Mouse (Mus musculus) spleen, adult 12 weeks (tissue): ENCODE results near the gene Rem2.

ENCODE experiments used
- DNase-seq: peaks from one replicate; pipeline ENCODE4 v3.0.0; 2022; ENCODE audit warnings: low spot score

Rem2 gene

DNA sequence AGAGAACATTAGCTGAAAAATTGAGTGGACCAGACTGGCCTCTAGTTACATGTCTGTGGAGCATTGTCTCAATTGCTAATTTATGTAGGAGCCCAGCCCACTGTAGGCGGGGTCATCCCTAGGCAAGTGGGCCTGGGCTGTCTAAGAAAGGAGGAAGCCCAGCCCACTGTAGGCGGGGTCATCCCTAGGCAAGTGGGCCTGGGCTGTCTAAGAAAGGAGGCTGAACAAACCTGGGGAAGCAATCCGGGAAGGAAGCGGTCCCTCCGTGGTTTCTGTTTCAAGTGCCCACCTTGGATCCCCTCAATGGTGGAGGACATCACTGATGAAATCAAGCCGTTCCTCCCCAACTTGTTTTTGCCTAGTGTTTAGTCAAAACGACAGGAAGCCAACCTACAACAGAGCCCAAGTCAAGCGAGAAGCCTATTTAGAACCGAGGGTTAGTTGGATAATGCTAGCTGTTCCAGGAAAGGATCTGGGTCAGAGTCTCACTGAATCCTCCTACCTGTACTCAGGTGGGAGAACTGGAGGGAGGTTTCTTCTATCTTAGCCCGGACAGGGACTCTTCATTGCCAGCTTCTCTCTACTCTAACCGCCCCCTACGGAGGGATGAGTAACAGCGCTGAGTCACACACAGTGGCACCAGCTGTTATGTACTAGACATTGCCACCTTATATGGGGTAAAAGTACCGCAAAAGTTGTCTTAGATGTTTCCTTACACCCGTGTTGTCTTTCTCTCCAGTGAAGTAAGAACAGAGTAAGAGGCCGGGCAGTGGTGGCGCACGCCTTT, 16.6 kb downstream of the Rem2 start:
- DNase-seq = no peak

DNA sequence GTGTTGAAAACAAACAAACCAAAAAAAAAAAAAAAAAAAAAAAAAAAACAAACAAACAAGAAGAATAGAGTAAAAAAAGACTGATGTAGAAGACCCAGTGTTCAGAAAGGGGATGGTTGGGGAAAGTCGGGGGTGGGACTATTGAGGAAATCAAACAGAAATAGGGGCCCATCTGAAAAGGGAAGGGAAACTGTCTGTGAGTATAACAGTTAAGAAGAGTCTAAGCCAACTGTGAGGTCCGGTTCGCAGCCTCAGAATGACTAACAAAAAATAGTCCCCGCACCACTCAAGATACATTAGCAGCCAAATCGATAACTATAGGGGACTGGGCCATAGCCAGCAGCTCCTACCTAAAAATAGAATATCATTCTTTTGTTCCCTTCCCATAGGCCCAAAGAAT, 17.3 kb downstream of the Rem2 start:
- DNase-seq = no peak

GRCm38 (mm10) chr14:54494234-54494633, 18.3 kb downstream of the Rem2 start:
- DNase-seq = peak; percentile 58

DNA sequence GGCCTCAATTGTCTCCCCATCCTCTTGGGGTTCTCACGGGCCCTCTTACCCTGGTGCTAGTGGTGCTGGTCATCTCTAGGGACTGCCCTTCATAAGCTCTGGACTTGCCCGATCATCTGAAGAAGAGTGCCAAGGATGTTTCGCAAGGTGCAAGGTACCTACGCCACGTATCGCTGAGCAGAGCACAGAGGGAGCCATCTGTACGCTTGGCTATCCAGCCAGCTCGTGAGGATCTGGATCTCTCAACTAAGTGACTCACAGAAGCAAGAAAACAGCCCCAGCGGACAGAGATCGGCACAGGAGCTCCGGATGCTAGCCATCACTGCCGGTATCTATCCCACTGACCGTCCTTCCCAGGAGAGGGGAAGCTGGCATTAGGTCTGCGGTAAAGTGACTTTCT, 20.8 kb downstream of the Rem2 start:
- no peak for DNase-seq

DNA sequence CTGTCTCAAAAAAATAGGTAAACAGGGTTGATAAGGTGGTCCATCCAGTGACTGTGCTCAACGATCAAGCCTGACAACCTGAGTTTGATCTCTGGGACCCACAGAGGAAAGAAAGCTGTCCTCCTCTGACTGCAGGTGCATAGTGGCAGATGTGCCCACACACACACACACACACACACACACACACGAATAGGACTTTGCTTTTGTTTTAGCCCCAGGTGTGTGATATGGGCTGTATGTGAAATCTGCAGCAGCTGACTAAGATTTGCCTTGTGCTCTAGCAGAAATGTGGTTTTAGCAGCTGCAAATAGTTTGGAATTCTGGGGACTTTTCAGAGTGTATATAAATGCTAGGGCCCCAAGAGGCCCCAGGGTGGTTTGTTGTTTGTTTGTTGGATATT, 23.4 kb downstream of the Rem2 start:
- DNase-seq = no peak

- no peak for DNase-seq
Measured at GRCm38 (mm10) chr14:54501365-54501764, 25.5 kb downstream of the Rem2 start.

DNA sequence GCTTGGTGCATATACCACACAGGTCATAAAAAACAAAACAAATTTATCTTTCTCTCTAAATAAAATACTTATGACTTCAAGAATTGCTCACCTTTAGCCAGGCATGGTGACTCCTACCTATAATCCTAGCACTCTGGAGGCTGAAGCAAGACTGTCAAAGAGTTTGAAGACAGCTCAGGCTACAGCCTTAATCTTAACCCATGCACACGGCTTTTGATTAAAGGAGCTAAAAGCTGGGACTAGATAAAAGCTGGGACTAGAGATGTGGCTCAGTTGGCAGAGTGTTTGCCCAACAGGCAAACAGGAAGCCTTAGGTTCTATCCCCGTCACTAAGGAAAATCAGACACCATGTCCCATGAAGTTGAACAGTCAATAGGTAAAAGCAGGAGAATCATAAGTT, 27.2 kb downstream of the Rem2 start:
- DNase-seq = no peak

- no peak for DNase-seq
Measured at GRCm38 (mm10) chr14:54509774-54510173, 33.9 kb downstream of the Rem2 start.

GRCm38 (mm10) chr14:54516710-54517310, 40.9 kb downstream of the Rem2 start:
- no peak for DNase-seq

DNA sequence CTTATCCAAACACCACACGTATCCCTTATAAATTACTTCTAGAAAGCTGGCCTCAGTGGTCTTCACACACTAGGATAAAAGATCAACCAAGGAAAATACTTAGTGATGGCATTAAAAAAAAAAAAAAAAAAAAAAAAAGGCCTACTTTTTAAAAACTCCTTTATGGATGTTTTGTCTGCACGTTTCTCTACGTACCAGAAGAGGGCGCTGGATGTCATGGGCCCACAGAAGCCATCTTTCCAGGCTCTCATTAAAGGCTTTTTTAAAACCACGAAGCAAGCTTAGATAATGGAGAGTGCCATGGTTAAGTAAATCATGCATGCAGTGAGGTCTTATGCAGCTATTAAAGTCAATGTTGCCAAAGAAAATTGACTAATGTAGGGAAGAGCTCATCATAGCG, 47.7 kb downstream of the Rem2 start:
- DNase-seq = no peak

- no peak for DNase-seq
Measured at GRCm38 (mm10) chr14:54527227-54528006, 51.5 kb downstream of the Rem2 start.

DNA sequence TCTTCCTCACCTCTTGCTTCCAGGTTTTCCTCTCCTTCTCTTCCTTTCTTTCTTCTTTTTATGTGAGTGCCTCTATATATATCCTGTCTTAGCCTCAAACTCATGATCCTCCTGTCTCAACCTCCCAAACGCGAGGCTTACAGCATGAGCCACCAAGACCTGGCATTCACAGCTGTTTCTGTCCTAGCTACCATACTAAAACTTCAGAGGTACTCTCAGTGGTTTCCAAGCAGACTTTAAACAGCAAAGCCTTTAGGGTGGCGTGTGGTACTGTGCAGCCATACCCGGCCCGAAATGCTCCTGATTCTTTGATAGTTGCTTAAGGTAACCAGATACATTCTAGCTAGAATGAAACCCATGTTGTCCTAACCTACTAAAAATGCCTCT, 52.1 kb downstream of the Rem2 start:
- DNase-seq = no peak

DNA sequence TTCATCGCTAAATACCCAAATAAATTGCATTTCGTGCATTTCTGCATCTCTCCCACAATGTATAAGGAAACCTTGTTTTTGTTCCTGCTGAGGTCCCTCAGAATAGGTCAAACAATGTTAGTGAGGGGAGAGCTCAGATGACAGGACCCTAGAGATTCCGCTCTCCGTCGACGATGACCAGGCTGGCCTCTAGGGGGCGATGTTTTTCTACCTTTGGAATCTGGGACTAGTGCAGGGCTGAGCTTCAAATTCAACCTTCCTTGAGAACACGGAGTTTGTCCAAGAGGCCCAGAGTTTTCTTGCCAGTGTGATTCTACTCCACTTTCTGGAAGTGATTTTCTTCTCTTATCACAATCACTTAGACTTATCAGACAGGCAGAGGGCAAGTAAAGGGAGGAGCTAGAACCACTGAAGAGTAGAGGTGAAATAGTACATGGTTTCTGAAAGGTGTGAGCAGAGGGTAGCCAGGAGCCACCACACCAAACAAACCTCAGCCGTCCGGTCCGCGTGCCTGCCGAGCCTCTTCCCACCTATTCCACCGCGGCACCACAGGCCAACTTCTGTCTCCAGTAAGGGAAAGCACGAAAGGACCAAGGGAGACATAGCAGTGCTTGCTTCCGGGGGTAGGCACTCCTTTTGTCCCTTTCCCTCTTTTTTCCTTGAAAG, 52.7 kb downstream of the Rem2 start:
- peak; percentile 64 for DNase-seq
